Mouse (Mus musculus) frontal cortex, adult 2 months (tissue): Measurements from ENCODE around the gene Rtn3. TPM values are rescaled to one million over a fixed set of nuclear protein-coding genes. Genes with fewer than 3 reads are reported as not detected.
"Not testable (repeated sequence)": the region's sequence is repeated elsewhere in the genome, so short reads cannot be mapped to it uniquely, and the experiment has no call there.

ENCODE experiments used
- DNase-seq, 2 experiments: peaks; one replicate each; pipeline ENCODE4 v3.0.0; 2022; ENCODE audit warnings: low spot score in 1 of 2; ENCODE audit errors: extremely low spot score in 1 of 2
- polyA plus RNA-seq: library from polyadenylated mRNA; depleted of rRNA; stranded (reverse); fragments of >200 nt; gene quantifications from 2 replicates; pipeline ENCODE4 v1.2.3, GENCODE M21; 2012

Gene Rtn3
- polyA plus RNA-seq, 1 experiment: 734 TPM

DNA sequence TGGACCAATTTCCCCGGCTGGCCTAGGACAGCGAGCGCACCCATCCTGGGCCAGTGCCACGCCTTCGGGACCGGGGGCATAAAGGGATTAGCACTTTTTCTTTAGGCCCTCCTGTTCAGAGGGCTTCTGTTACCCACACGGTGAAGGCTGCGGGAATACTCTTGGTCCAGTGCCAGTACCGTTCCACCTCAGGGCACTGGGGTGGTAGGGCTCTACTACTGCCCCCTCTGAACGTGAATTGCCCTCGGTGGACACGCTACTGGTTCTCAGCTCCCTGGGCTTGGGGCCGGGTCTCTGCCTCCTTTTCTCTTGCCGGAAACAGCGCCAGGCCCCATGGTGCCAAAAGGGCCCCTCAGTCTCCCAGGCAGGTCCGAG, 59.4 kb downstream of the Rtn3 start:
- DNase-seq: no peak

DNA sequence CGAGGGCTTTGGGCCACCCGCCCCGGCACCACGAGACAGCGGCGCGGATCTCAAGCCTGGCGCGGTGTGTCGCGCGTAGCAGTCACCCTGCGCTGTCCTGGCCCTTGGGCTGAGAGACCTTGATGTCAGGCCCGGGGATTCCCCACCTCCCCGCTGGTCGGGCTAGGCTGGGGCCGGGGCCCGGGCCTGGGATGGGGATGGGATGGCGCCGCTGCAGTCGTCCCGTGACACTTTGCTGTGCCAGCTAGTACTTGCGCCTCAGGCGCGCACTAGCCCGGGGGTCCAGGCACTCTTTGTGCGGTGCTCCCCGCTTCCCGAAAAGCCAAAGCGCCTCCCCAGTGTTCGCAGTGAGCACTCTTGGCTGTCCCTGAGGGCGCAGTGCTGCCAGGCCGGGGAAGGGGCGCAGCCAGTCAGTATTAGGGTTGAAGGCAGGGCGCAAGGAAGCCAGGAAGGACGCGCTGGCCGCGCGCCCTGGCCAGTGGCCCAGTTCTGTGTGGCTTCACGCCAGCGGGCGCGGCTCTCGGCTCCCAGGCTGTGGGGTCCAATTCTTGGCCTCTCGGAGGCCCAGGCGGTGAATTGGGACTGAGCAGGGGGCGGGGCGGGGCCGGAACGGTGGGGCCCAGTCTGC, 59.9 kb downstream of the Rtn3 start:
- DNase-seq: peak; percentile 45 to 76

DNA sequence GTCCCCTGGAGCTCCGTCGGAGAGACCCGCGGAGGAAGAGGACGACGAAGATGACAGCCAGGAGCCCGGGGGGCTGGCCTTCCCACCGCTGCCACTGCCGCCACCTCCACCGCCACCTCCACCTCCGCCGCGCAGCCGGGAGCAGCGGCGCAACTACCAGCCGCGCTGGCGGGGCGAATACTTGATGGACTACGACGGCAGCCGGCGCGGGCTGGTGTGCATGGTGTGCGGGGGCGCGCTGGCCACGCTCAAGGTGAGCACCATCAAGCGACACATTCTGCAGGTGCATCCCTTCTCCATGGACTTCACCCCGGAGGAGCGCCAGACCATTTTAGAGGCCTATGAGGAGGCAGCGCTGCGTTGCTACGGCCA, 60.4 kb downstream of the Rtn3 start:
- DNase-seq: no peak

- peak; percentile 37 to 76 for DNase-seq
These were observed 61.2 kb downstream of the Rtn3 start for GRCm38 (mm10) chr19:7421602-7422591.

GRCm38 (mm10) chr19:7420841-7421601, 62.1 kb downstream of the Rtn3 start:
- DNase-seq: no peak

DNA sequence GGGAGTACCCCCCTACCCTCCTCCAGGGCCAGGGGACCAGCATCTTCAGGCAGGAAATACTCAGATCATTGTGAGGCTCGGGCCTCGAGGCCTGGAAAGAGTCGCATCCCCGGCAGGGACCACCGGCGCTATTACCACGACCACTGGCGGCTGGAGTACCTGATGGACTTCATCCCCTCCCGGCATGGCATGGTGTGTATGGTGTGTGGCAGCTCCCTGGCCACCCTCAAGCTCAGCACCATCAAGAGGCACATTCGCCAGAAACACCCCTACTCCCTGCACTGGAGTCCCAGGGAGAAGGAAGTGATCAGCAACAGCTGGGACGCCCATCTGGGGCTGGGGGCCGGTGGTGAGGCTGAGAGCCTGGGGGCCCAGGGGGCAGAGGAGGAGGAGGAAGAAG, 63.0 kb downstream of the Rtn3 start:
- no peak for DNase-seq

DNA sequence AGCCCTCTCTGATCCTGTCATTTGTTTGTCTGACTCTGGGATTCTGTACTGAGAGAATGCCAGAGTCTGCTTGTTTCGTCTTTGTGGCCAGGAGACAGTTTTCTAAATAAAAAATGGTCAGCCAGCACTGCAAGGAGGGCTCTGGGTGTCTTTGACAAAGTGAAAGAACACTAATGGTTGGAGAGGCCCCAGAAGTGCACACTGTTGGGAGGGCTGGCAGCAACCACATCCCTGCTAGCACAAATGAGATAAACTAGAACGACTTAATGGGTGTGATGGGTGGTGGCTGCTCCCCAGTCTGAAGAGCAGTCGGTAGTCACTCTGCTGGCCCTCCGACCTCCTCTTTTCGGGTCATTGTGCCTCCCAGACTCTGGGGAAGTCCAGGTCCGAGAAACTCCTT, 63.9 kb downstream of the Rtn3 start:
- no peak for DNase-seq

DNA sequence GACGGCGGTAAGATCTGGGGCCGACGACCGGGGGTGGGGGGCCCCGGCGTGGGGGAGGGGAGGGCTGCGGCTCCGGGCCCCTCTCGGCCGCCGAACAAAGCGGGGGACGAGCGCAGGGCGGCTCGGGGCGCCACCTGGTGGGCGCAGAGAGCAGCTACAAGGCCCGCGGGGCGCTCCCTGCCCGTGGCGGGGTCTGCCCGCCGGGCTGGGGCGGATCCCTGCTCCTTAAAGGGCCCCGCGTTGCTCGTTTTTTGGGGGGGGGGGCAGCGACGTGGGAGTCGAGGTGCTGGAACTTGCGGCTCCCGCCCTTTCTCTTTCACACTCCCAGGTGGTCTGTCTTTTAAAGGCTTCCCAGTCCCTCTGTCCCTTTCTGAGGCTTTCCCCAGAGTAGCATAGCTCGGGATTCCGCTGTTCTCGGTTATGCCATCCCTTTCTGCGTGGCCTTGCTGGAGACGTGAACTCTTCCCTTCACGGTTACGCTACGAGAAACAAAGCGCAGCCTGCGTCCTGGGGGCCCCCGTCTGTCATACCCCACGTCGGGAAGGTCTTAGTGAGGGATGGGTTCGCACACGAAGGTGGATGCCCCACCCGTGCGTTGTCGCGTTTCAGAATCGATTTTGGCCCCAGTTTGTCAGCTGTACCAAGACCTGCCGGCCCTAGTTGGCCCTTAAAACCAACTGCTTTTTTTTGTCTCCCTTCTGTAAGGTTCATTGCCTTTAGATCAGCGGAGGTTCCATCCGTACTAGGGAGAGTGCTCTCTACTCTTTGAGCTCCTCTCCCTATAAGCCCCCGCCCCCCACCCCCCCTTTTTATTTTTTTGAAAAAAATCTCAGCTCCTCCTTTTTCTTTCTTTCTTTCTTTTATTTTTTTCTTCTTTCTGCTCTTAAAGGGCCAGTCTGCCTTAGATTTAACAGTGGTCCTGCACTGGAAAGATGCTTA, 64.9 kb downstream of the Rtn3 start:
- peak in 1 of 2 experiments; percentile 82 for DNase-seq

DNA sequence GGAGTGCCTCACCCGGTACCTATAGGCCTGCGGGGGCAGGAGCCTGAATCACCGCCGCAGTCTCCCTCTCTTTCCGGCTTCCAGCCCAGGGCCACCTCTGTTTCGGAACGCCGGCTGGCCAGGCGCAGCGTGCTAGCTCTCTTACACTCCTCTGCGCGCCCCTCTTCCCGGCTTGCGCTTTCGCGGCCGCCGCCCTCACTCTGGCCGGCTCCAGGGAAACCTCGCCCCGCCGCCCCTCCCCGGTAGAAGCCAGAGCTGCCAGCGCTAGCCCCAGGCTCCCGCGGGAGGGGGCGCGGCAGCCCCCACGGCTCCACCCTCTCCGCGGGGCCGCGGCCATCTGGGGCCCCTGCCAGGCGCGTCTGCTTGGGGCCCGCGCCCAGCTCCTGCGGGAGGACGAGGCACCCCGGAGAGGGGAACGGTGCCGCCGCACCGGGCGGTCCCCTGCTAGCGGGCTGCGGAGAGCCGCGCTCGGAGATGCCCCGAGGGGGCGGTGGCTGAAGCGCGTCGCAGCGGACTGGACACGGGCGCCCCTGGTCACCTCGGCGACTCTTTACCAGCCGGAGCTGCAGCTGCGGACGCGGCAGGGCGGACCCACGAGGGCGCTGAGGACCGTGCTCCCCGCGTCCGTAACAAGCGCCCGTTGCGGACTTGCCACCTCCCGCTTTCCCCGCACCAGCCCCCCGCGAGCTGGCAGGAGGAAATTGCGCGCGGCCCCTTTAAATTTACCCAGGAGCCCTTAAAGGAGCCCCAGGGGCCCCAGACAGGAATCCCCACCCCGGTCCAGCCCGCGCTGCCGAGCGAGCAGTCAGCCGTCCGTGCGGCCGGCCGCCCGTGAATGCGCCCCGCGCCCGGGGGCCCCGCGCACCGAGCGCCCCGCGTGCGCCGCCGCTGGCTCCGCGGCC, 66.0 kb downstream of the Rtn3 start, which contains the start of gene 2700081O15Rik:
Gene 2700081O15Rik (plus strand): TSS at position 792 of the 902 bp plus-strand sequence.
- peak in 1 of 2 experiments; percentile 78 for DNase-seq

DNA sequence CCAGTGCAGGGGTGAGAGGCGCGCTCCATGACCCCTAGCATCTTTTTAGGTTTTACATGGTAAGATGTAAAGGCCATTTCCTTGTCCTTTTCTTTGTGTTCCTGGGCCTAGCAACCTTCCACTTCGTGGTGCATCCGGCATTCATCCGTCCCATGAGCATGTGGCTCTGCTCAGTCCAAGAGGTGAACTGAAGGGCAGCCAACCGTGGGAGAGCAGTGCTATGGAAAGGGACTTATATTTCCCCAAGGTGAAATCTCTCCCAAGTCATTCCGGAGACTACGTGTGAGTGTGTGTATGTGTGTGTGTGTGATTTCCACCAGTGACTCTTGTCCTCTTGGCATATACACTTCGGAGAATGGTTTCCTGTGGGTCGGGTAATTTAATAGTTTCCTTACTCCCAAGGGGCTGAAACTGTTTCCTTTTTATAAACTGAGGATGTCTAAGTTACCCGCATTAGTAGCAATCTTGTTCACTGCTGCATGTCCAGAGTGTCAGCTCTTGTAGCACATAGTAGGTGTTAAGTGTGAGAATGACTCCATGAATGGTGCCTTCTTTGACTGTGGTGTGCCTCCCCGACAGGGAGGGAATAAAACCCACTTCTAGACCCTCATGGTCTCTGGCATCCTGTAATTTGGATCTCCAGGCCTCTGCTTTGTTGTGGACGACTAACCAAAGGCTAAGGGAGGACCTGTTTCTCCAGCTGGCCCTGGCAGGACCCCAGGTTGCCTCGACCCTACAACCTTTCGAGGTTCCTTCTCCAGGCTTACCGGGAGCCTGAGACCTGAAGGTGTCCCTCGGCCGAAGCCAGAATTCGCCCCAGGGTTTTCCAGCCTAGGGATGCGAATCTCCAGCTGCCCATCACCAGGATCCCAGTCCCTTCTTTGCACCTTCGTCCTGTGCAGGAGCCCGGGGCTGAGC, 66.9 kb downstream of the Rtn3 start:
- no peak for DNase-seq

GRCm38 (mm10) chr19:7412361-7412760, 70.7 kb downstream of the Rtn3 start:
- no peak for DNase-seq

DNA sequence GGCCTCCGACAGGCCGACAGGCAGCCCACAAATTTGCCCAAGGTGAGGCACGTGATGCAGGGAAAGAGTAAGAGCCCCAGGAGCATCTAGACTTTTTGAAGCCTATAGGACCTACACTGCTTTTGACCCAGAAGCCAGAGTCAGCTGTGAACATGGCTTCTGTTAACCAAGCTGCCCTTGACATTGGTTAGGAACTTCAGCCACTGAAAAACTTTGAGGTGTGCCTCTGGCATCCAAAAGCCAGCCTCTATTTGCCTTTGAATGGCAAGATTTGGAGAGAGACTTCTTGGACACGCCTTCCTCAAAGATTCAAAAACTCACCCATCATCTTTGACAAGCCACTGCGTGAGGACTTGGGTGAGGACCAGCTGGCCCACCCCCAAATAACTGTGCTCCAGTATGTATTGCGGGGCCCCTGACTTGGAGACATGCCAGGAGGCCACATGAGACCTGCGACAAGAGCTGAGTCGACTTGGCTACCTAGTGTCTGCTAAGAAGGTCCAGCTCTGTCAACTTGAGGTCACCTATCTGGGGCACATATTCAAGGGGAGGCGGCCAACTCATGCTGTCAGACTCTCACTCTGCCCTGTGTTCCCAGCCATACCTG, 78.4 kb downstream of the Rtn3 start:
- no peak for DNase-seq

DNA sequence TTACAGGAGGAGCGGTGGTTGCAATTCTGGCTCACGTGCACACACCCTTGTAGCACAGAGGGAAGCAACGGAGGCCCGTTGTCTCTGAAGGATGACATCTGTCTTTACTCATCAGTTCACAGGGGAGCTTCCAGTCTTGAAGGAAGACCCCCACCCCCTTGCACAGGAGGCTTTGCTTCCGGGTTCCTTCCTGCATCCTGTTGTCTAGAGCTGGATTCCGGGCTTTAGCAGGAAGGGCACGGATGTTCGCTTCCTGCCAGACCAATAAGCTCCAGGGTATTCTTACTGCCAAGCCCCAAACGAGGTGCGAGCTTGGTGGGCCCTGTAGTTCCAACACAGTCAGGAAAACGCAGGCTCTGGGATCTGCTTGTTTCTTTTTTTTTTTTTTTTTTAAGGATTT, 82.4 kb downstream of the Rtn3 start:
- DNase-seq: no peak

DNA sequence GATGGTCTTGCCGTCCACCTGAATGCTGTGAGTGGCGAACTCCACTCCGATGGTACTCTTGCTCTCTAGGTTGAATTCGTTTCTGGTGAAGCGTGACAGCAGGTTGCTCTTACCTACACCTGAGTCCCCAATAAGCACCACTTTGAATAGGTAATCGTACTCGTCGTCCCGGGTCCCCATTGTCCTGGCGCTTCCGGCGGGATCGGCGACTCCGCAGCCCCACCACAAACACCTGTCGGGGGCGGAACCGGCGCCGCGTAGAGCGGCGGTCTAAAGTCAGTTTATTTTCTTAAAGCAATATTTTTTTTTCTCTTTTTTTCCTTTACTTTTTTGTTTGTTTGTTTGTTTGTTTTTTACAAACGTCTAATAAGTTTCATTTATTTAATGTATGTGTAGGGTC, 84.2 kb downstream of the Rtn3 start:
- DNase-seq: not testable (repeated sequence)

DNA sequence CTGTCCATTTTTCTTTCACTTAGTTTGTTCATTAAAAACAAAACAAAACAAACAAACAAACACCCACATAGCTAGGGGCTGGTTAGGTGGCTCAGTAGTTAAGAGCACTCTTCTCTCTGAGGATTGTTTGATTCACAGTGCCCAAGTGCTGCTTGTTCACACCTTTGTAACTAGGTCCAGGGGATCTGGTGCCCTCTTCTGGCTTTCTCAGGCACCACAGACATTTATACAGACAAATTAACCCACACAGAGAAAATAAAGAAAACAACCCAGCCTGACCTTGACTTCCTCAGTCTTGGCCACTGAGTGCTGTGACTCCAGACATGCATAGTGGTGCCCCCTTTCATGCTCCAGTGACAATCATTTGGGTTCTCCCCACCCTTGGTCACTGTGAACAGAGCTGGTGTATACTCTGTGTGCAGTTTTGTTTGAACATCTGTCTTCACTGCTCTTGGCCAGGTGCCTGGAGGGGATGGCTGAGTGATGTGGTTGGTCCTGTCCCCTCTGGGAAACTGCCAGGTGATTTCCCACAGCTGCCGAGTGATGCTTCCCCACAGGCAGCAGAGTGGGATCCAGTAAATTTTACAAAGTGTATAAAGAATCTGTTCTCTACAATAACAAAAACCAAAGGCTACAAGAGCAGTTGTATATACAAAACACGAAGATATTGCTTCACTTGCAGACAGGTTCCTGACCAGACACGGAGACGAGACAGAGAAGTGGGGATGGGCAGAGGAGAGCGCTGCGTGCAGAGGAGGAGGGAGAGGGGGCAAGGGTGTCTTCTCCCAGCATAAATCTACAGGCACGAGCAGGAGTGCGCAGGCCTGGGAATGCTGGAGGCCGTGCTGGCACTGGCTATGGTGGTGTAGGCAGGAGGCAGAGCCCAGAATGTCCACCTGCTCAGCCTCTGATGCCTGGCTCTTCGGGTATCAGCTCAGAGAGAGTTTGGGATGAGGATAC, 85.9 kb downstream of the Rtn3 start:
- DNase-seq: not testable (repeated sequence)

- DNase-seq: no peak
These were observed 94.6 kb downstream of the Rtn3 start for GRCm38 (mm10) chr19:7388488-7388887.
